Mouse (Mus musculus) neural tube, embryonic 11.5 days (tissue): Measurements from ENCODE around the gene Kbtbd13. TPM values are rescaled to one million over a fixed set of nuclear protein-coding genes. Genes with fewer than 3 reads are reported as not detected.

ENCODE experiments used
- ATAC-seq: fragments of 200-750 bp; cut with Nextera tagmentation; 2 replicates; pipeline ENCODE4 v1.8.0; 2017; ENCODE audit warnings: moderate number of reproducible peaks, mild to moderate bottlenecking, moderate TSS enrichment, moderate library complexity; ENCODE audit not compliant: insufficient read depth, low FRiP score, low TSS enrichment
- DNase-seq: peaks from one replicate; pipeline ENCODE4 v3.0.0-alpha.2; 2015; ENCODE audit warnings: low spot score
- H3K27ac ChIP-seq: fragments of 300-500 bp; sonication (generic); 2 replicates; pipeline ENCODE4 v1.5.1; 2014; ENCODE audit warnings: low read depth, mild to moderate bottlenecking, low read length
- H3K27me3 ChIP-seq: fragments of 300-500 bp; sonication (generic); 2 replicates; pipeline ENCODE4 v1.6.1; 2014; ENCODE audit warnings: mild to moderate bottlenecking, low read length, mixed read lengths; ENCODE audit not compliant: control insufficient read depth, insufficient read depth
- H3K36me3 ChIP-seq: fragments of 300-500 bp; sonication (generic); 2 replicates; pipeline ENCODE4 v1.6.1; 2014; ENCODE audit warnings: mild to moderate bottlenecking, low read length, moderate library complexity, mixed read lengths; ENCODE audit not compliant: control insufficient read depth, insufficient read depth
- H3K4me1 ChIP-seq: fragments of 300-500 bp; sonication (generic); 2 replicates; pipeline ENCODE4 v1.6.1; 2014; ENCODE audit warnings: low read length, mixed read lengths; ENCODE audit not compliant: control insufficient read depth, insufficient read depth
- H3K4me2 ChIP-seq: fragments of 300-500 bp; sonication (generic); 2 replicates; pipeline ENCODE4 v1.6.1; 2014; ENCODE audit warnings: low read depth, mild to moderate bottlenecking, moderate library complexity
- H3K4me3 ChIP-seq: fragments of 300-500 bp; sonication (generic); 2 replicates; pipeline ENCODE4 v1.5.1; 2014; ENCODE audit warnings: low read depth, low read length
- H3K9ac ChIP-seq: fragments of 300-500 bp; sonication (generic); 2 replicates; pipeline ENCODE4 v1.6.1; 2014; ENCODE audit warnings: mild to moderate bottlenecking, low read length
- H3K9me3 ChIP-seq: fragments of 300-500 bp; sonication (generic); 2 replicates; pipeline ENCODE4 v1.6.1; 2016; ENCODE audit warnings: low read length; ENCODE audit not compliant: control insufficient read depth
- WGBS: fragments of 180-500 bp; shearing (Covaris S2); extraction: QIAGEN DNeasy Blood & Tissue Kit; methylation state at CpG from one replicate; pipeline ENCODE4 v1.1.7; 2014; 5-methylcytosine and 5-hydroxymethylcytosine counted together
- polyA plus RNA-seq: library from polyadenylated mRNA; unstranded; fragments of >200 nt; fragmentation: Nextera tagmentation; extraction: Ambion mirVana; gene quantifications from 2 replicates; pipeline ENCODE4 v1.2.1, GENCODE M21; 2014

Kbtbd13 gene
- polyA plus RNA-seq, 1 experiment from 2014 or later: 0.76 TPM

DNA sequence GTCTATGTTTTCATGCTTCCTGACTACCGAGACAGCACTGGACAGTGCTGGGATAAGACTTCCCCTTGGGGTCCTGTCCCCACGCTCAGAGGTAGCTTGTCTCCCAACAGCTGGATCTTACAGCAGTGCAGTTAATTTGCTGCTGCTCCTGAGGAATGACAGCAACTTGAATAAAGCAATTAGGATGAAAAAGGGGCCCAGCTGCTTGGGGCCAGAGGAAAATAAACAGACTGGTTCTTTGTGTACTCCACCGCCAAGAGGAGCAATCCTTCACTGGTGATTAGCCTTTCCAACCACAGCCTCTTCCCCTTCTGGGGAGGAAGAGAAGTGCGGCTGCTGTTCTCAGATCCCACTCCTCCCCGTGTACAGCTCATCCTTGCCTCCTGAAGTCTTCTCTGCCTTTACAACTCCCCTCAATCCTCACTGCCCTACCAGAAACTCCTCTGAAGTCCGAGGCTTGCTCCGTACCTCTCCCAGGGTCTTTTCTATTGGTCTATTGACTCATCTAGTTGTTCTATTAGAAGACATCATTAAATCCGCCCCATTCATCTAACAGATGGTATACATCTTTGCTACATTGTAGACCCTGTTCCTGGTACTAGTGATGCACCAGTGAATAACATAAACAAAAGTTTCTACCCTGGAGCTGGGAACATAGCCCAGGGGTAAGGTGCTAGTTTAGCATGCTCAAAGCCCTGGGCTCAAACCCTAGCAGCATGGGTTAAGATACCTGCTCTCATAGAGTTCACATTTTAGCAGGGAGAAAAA, 4.9 kb downstream of the Kbtbd13 start:
- WGBS: 17% methylated on average over 8 of the region's 8 CpGs

GRCm38 (mm10) chr9:65384276-65384675, 7.2 kb downstream of the Kbtbd13 start:
- H3K4me3 ChIP-seq: no peak overlapping the region
- DNase-seq (no peak), ATAC-seq (no peak)
- no peak overlapping the region for H3K4me2 ChIP-seq
- WGBS: 55% methylated on average over 3 of the region's 3 CpGs
- H3K36me3 ChIP-seq: no peaks in the 10 kb centered on the region
- no peaks in the 10 kb centered on the region for H3K9me3 ChIP-seq
- no peak overlapping the region for H3K27ac ChIP-seq
- H3K4me1 ChIP-seq: no peaks in the 10 kb centered on the region
- no peak overlapping the region for H3K9ac ChIP-seq
- H3K27me3 ChIP-seq: no peaks in the 10 kb centered on the region

More for the DNA sequence above, 4.9 kb downstream of the Kbtbd13 start:
- H3K36me3 ChIP-seq: no peaks in the 10 kb centered on the region
- DNase-seq (peak; percentile 32), ATAC-seq (no peak)
- 0 out of 2 replicates have a peak, but pooled peaks cover 4% of the 10 kb centered on the region for H3K4me1 ChIP-seq
- H3K4me3 ChIP-seq: no peak overlapping the region
- H3K27ac ChIP-seq: no peak overlapping the region
- no peak overlapping the region for H3K9ac ChIP-seq
- no peaks in the 10 kb centered on the region for H3K9me3 ChIP-seq
- H3K4me2 ChIP-seq: no peak overlapping the region
- peaks cover 17% of the 10 kb centered on the region for H3K27me3 ChIP-seq

DNA sequence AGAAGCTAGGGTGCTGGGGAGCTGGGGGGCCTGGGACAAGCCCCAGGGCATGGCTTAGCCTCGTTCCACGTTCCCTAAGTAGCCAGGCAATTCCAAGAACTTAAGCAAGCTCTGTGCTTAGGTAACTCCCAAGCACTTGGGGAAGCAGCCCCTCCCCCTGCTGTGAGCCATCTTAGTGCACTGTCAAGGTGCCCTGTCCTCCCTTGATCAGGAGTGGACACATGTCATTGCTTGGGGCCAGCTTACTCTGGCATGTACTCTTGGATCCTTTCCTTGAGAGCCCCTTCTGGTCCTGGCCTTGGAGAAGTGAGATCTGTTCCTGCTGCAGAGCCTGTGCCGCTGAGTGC, 8.7 kb downstream of the Kbtbd13 start:
- Histone ChIP-seq H3K4me3 (no peak overlapping the region), H3K4me1 (no peaks in the 10 kb centered on the region), H3K9me3 (no peaks in the 10 kb centered on the region), H3K9ac (no peak overlapping the region), H3K4me2 (no peak overlapping the region), H3K27me3 (no peaks in the 10 kb centered on the region), H3K27ac (no peak overlapping the region), H3K36me3 (no peaks in the 10 kb centered on the region)
- 59% methylated on average over 3 of the region's 3 CpGs for WGBS
- DNase-seq (no peak), ATAC-seq (no peak)

DNA sequence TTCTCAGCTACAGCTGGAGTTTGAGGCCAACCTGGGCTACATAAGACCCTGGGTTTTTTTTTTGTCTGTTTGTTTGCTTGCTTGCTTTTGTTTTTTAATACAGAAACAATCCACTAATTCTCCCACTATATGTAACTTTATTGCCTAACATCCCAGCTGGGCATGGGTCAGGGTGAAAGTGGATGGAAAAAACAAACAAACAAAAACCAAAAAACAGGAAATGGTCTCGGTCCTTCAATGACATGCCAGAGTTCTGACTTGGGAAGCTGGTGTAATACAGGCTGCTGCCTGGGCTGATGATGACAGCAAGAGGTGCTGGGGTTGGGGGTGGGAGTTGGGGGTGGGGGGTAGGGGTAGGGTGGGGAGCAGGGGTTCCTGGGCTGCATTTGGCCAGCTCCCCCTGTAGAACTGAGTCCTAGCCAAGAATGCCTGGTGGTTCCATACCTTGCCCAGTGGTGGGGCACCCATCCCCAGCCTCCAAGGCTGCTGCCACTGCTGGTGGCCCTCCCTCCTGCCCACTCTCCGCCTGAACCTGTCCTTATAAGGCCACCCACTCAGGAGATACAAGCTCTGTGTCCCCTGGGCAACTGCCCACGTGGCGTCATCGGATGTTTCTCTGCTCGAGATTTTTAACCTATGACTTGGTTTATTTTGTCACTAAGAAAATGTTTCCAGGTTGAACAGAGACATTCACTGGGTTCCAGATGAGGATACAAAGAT, 9.3 kb downstream of the Kbtbd13 start:
- Histone ChIP-seq H3K36me3 (no peaks in the 10 kb centered on the region), H3K27ac (no peak overlapping the region), H3K4me1 (no peaks in the 10 kb centered on the region), H3K4me3 (no peak overlapping the region), H3K9ac (no peak overlapping the region), H3K4me2 (no peak overlapping the region), H3K9me3 (no peaks in the 10 kb centered on the region), H3K27me3 (no peaks in the 10 kb centered on the region)
- DNase-seq (no peak), ATAC-seq (no peak)
- WGBS: 86% methylated on average over 6 of the region's 6 CpGs

DNA sequence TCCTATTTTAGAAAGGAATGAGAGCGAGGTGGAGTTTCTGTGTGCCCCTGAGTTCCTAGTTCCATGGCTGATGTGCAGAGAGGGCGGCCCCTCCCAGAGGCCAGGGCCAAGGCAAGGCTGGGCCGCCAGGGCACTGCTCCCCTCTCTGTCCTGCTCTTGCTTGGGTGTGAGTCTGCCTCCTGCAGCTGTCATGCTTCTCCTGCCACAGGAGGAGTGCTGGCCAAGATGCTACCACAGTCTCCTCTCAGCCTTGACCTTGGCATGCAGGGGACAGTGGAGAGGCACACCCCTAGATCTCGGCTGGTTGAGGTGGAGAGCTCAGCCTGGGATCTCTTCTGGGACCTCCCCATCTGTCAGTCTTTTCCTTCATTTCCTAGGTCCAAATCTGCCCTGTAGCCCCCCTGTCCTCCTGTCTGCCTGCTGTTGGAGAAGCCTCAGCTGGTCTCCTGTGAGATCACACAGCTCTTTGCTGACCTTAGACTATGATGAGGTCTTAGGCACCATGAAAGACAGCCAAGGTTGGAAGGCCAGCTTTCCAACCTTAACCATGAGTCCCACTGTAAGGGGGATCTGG, 10.3 kb downstream of the Kbtbd13 start:
- no peaks in the 10 kb centered on the region for H3K9me3 ChIP-seq
- no peaks in the 10 kb centered on the region for H3K27me3 ChIP-seq
- no peak overlapping the region for H3K27ac ChIP-seq
- ATAC-seq (no peak), DNase-seq (no peak)
- no peaks in the 10 kb centered on the region for H3K4me1 ChIP-seq
- H3K9ac ChIP-seq: no peak overlapping the region
- WGBS: 79% methylated on average over 4 of the region's 4 CpGs
- H3K4me2 ChIP-seq: no peak overlapping the region
- no peaks in the 10 kb centered on the region for H3K36me3 ChIP-seq
- H3K4me3 ChIP-seq: no peak overlapping the region

DNA sequence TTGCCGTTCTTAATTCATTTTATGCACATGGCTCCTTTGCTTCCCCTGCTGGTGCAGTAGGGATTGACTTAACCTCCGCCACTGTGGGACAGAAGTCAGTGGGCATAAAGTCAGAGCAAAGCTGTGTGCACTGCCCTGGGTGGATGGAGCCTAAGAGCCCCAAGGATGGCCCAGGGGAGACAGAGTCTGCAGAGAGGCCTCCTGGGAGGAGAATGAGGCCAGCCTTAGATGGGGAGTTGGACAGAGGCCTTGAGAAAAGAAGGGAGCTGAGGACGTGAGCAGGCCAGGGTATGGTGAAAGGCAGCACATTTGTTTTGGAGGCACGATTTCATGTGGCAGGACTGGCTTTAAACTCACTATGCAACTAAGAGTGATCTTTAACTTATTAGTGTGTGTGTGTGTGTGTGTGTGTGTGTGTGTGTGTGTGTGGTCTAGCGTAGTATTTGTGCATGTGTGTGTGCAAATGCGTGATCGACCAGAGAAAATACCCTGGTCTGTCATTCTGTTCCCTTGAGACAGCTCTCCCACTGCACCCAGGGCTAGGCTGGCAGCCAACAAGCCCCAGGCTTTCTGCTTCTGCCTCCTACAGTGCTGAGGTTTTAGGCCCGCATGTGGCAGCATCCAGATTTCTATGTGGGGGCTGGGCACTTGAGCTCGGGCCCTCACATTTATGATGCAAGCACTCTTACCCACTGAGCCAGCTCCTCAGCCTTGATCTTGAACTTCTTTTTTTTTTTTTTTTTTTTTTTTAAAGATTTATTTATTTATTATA, 16.1 kb downstream of the Kbtbd13 start:
- Histone ChIP-seq H3K36me3 (no peaks in the 10 kb centered on the region; the same call in 1 of the 2 replicates), H3K27me3 (no peaks in the 10 kb centered on the region), H3K4me2 (no peak overlapping the region), H3K27ac (no peak overlapping the region), H3K4me1 (no peaks in the 10 kb centered on the region), H3K9me3 (no peaks in the 10 kb centered on the region), H3K9ac (no peak overlapping the region), H3K4me3 (no peak overlapping the region)
- no peak for DNase-seq
- 87% methylated on average over 9 of the region's 9 CpGs for WGBS
- no peak for ATAC-seq

GRCm38 (mm10) chr9:65374468-65375162, 16.8 kb downstream of the Kbtbd13 start:
- 79% methylated on average over 5 of the region's 5 CpGs for WGBS
- Histone ChIP-seq H3K4me1 (no peaks in the 10 kb centered on the region), H3K4me3 (no peak overlapping the region), H3K9ac (no peak overlapping the region), H3K9me3 (no peaks in the 10 kb centered on the region), H3K4me2 (no peak overlapping the region), H3K36me3 (no peaks in the 10 kb centered on the region; the same call in 1 of the 2 replicates), H3K27ac (no peak overlapping the region), H3K27me3 (no peaks in the 10 kb centered on the region)
- no peak for ATAC-seq
- DNase-seq: no peak

GRCm38 (mm10) chr9:65372449-65372848, 19.0 kb downstream of the Kbtbd13 start:
- Histone ChIP-seq H3K36me3 (no peaks in the 10 kb centered on the region; the same call in none of the 2 replicates), H3K4me3 (no peak overlapping the region), H3K27ac (no peak overlapping the region), H3K4me1 (no peaks in the 10 kb centered on the region), H3K9me3 (no peaks in the 10 kb centered on the region), H3K27me3 (no peaks in the 10 kb centered on the region), H3K4me2 (no peak overlapping the region), H3K9ac (no peak overlapping the region)
- WGBS: 71% methylated on average over 4 of the region's 4 CpGs
- DNase-seq (no peak), ATAC-seq (no peak)
